Mouse (Mus musculus): ENCODE data around the gene Ndufv1. TPM values are rescaled to one million over a fixed set of nuclear protein-coding genes. Genes with fewer than 3 reads are reported as not detected.
"Not testable (repeated sequence)": the region's sequence is repeated elsewhere in the genome, so short reads cannot be mapped to it uniquely, and the experiment has no call there.

Gene Ndufv1
- total RNA-seq (2021) = 100 to 1,000 TPM; 365 to 434 TPM
- long read RNA-seq, experiment 1, transcript Ndufv1-201 (10 exons, 1,661 nt) = major isoform, 808 of 861 reads
- long read RNA-seq, experiment 1, partial matches to known transcripts = 21 of 861 reads
- long read RNA-seq, experiment 1, other reads (novel, unspliced or antisense) = 30 of 861 reads
- long read RNA-seq, experiment 2, transcript Ndufv1-209 (2 exons, 412 nt) = minor isoform, 6 of 874 reads
- long read RNA-seq, experiment 2, transcript Ndufv1-201 (10 exons, 1,661 nt) = major isoform, 817 of 874 reads
- long read RNA-seq, experiment 2, partial matches to known transcripts = 24 of 874 reads
- long read RNA-seq, experiment 2, other reads (novel, unspliced or antisense) = 26 of 874 reads

DNA sequence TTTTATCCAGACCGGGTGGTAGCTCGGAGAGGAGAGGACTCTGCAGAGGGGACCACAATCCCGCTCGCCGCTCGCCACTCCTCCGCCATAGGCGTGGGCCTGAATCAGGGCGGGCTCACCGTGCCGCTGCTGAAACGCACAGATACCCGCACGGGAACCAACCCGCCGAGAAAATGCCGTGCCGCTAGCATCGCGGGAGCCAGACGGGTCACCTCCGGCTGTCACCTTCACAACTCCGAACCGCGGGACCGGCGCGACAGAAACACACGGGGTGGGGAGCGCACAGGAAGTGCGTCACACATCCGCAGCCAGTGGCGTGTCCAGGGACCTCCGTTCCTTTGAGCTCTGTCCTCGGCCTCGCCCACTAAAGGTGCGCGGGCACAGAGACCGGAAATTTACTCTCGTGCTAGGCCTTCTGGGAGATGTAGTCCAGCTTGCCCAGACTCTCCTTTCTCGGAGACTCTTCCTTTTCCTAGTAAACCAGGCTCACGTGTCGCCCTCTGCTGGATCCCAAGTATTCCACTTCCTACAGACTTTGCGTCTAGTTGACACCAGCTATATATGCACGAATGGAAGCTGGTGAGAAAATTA, at the start of gene Ndufv1:
Ndufv1 (minus strand) TSS at position 375 of the 591 bp plus-strand sequence.
- intact Hi-C loops (cut with DNase I; ENCODE audit: low total_unique reads) = no loop called here

DNA sequence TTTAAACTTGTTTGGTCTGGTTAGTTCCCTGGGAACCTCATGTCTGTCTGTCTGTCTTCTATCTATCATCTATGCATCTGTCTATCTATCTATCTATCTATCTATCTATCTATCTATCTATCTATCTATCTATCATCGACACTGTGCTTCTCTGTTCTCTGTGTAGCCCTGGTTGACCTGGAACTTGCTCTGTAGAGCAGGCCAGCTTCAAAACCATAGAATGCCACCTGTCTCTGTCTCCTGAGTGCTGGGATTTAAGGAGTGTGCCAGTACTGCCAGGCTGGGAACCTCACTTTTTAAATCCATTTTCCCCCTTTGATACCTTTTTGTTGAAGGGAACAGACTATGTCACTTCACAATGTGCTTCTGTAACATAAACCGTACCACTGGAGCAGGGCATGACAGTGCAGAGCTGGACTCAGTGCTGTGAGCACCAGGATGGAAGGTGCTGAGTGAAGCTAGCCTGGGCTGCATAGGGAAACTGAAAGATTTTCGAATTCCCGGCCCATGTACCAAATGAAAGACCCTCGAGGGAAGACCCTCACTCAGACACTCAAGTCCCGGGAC, 48.4 kb upstream of the Ndufv1 start:
- intact Hi-C loops (cut with DNase I; ENCODE audit: low total_unique reads) = no loop called here
- DNase-seq = no peak

More for the DNA sequence above, at the start of gene Ndufv1:
- peak; percentile 95 for DNase-seq

DNA sequence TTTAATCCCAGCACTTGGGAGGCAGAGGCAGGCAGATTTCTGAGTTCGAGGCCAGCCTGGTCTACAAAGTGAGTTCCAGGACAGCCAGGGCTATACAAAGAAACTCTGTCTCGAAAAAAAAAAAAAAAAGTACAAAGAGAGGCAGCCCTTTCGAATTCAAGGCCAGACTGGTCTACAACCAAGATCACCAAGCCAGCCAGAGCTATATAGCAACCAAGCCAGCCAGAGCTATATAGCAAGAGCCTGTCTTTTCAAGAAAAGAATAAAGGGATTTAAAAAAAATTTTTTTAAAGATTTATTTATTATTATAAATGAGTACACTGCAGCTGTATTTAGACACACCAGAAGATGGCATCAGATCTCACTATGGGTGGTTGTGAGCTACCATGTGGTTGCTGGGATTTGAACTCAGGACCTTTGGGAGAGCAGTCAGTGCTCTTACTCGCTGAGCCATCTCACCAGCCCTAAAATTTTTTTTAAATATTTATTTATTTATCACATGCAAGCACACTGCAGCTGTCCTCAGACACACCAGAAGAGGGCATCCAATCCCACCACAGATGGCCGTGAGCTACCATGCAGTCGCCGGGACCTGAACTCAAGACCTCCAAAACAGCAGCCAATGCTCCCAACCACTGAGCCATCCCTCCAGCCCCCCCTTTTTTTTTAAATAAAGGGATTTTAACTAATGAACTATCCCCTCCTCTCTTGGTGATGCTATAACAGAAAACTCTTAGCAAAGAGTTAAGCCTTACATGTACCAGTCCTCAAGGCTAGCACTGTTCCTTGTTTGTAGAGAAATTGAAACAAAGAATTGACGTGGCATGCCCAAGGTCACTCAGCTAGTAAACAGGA, 47.7 kb upstream of the Ndufv1 start:
- intact Hi-C loops (cut with DNase I; ENCODE audit: low total_unique reads); DNase-seq: not testable (repeated sequence)

DNA sequence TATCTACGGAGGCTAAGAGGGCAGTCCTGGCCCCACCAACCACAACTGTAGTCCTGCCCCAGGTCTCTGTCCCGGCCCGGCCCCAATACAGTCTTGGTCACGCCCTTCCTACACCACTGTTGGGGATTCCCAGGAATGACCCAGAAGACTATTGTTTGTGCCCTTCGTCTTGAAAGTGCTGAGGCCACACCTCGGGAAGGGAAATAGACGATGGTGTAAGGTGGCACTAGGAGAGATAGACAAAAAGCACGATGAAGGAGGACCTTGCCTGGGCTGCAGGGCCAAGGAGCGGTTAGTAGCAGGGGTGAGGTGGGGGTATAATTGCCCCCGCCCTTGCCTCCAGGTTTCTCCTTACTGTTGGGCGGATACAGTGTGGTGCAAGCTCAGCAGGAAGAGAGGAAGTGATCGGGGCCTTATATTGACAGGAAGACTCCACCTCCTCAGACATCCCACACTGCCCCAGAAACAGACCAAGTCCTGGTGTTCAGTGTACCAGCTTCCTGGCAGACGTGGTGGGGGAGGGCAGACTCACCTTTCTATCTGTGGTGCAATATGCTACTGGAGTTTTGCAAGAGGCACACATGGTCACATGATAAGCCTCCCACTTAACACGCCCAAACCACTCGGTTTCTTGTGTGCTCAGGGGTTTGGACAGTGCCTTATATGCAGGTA, 46.6 kb upstream of the Ndufv1 start, which contains the start of gene Gstp3:
Gstp3 (minus strand) TSS at position 501 of the 672 bp plus-strand sequence.
- intact Hi-C loops (cut with DNase I; ENCODE audit: low total_unique reads) = no loop called here

DNA sequence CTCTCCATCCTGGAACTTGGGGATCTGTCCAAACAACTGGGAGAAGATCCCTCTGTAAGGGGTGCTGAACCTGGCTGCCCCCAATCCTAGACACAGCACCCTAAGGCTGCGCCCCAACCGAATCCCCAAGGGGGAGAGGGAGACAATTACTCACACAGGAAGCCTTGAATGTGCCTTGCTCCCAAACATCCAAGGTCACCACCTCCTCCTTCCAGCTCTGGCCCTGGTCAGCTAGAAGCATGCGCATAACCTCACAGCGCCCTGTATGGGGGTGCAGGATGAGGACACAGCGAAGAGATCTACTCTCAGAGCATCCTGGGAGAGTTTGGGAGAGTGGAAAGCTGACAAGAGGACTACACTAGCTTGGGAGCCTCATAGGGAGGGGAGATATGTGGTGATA, 46.0 kb upstream of the Ndufv1 start:
- intact Hi-C loops (cut with DNase I; ENCODE audit: low total_unique reads) = no loop called here
- no peak for DNase-seq

More for the DNA sequence above, 46.6 kb upstream of the Ndufv1 start, which contains the start of gene Gstp3:
- DNase-seq = no peak

DNA sequence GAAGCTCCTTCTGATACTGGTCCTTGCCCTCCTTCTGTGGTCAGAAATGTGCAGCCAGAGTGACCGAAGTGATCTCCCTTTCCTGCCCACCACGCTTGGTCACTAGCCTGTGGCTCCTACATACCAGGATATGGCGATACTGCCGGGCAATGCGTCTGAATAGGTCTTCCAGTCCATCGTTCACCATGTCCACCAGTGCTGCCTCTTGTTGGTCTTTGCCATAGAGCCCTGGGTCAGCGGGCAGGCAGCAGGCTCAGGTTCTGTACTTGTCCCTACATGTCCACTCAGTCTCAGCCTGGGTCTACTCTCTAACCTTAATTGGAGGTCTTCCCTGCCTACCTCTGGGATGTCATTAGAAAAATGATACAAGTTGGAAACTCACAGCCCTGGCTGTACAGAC, 45.4 kb upstream of the Ndufv1 start:
- intact Hi-C loops (cut with DNase I; ENCODE audit: low total_unique reads) = no loop called here
- no peak for DNase-seq

DNA sequence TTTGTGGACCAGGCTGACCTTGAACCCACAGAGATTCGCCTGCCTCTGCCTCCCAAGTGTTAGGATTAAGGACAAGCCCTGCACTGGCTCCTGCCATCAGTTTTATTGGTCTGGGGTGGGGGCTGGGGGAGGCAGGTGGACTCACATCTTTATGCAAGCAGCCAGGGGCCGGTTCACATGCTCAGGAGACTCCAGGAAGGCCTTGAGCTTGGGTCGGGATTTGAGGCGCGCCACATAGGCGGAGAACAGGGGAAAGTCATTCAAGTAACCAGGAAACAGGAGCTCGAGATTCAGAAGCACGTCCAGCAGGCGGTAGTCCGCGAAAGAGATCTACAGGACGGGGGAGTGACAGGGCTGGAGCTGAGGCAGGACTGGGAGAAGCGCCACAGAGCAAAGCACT, 44.8 kb upstream of the Ndufv1 start:
- DNase-seq = no peak
- intact Hi-C loops (cut with DNase I; ENCODE audit: low total_unique reads) = no loop called here

DNA sequence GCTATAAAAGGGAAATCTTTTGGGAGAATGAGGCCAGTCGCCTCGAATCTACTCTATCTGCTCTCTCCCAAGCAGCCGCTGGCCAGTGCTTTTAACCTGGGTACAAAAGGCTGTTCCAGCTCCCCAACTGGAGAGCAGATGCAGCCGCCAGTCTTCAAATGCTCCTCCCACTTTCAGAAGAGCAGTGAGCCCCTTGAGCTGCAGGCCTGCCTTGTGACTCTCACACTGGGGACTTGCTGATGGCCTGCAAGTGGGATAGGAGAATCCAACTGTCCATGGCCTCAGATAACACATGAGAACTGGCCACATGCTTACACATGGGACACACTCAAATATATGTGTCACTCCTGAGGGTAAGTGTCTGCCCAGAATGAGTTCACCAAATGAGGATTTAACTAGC, 44.1 kb upstream of the Ndufv1 start:
- intact Hi-C loops (cut with DNase I; ENCODE audit: low total_unique reads) = no loop called here
- no peak for DNase-seq

DNA sequence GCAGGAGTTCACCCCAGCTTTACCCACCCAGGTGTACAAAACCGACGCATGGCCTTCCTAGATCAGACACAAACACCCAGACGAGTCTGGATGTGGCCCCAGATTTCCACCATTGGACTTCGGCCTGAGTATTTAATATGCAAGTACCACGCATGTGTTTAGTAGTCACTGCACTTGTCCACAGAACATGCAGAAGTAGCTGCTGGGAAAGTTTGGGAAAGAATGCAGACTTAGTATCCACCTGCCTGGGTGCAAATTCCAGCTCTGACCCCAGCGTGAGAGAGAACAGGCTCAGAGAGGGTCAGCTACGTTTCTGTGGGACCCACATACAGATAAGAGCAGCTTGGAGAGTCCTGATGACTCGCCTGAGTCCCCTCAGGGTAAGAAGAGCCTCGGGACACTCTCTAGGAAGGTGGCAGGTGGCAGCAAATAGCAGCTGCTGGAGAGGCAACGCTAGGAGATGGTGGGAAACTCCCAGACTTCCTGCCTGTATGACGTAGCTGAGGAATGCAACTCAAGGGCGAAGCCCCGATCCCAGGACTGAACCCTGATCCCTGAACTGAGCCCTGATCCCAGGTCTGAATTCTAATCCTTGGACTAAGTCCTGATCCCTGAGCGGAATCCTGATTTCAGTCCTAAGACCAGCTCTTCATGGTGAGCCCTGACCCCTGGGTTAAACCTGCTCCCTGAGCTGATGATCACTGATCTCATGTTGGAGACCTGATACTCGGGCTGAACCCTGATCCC, 43.5 kb upstream of the Ndufv1 start:
- DNase-seq = no peak
- intact Hi-C loops (cut with DNase I; ENCODE audit: low total_unique reads) = no loop called here

DNA sequence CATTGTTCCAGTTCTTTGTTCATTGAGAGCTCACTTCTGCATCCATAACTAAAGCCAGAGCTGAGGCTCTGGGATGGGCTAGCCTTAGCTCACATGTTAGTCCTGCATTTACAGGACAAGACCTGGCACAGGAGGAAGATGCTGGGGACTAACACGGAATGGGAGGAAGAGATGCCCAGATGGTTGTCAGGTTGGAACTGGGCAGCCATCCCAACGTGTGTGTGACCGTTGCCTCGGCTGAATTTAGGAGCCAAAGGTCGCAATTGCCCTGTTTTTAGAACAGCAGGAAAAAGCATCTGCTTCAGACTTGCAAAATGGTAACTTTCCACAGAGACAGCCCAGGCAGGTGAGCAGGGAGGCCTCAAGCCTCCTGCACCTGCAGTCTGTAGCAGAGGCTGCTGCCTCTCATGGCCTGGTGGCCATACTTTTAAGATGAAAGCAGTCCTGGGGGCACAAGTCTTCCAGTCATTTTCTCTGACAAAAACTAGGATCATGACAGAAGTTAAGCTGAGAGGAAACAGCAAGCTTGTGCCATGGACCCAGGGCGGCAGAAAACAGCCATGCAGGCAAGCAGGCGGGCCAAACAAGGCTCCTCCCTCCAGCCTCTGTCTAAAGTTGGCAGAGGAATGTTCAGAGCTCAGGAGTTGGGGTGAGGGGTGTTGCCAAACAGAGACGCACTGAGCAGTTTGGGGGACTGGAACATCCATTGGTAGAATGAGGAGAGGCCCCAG, 42.8 kb upstream of the Ndufv1 start:
- DNase-seq = no peak
- intact Hi-C loops (cut with DNase I; ENCODE audit: low total_unique reads) = no loop called here

DNA sequence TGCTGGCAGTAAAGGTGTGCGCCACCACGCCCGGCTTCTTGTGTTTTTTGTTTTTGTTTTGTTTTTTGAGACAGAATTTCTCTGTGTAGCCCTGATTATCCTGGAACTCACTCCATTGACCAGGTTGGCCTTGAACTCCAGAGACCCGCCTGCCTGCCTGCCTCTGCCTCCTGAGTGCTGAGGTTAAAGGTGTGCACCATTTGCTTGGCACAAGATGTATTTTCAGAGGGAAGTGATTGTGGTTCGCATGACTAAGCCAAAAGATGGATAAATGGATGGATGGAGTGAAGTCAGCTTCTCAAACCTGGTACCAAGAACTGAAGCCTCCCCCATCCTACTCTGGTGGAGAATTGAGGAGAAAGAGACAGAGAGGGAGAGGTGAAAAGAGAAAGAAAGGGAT, 42.0 kb upstream of the Ndufv1 start:
- no peak for DNase-seq
- intact Hi-C loops (cut with DNase I; ENCODE audit: low total_unique reads) = no loop called here

DNA sequence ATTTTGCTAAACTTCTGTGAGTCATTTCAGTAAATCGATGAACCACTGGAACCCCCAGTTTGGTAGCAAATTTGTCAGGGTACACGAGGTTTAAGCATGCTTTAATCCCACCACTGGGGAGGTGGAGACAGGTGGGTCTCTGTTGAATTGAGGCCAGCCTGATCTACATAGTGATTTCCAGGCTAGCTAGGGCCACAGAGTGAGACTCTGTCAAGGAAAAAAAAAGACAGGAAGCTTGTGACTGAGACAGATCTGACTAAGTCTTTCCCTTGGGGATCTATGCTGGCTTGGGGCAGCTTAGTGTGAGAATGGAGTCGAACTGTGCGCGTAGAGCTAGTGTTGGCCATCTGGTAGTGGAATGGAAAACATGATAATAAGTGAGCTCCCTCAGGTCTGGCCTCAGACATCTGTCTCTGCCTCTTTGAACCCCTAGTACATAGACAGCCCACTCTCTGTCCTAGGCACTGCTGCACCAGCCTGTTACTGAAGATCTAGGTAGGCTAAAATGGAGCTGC, 40.0 kb upstream of the Ndufv1 start:
- DNase-seq = no peak
- intact Hi-C loops (cut with DNase I; ENCODE audit: low total_unique reads) = no loop called here

DNA sequence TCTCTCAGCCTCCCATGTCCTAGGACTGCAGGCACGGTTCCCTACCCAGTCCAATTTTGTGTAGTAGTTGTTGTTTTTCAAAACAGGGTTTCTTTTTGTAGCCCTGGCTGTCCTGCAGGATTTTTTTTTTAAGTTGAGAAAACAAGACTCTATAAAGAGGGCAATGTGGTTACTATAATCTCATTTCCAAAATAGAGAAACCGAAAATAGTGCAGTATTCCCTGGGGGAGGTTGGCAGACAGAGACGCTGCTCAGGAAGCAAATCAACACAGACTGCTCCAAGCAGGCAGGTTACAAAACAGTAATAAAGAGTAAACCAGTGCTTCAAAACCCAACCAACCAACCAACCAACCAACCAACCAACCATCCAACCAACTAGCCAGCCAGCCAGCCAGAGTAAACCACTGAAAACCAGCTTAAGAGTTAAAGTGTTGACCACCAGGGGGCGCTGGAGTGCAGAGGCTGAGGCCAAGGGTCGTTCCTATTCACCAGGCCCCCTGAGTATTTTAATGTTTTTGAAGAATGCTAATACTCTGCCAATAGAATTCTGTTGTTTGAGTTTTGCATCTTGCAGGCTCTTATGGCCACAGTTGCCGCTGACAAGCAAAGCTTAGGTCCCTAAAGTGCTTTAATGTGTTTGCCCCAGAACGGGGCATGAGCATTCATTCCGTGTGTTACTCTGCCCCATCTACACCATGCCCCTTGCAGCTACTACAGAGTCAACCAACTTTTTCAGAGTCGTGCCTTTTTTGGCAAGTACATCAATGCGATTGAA, 39.3 kb upstream of the Ndufv1 start:
- intact Hi-C loops (cut with DNase I; ENCODE audit: low total_unique reads) = no loop called here
- DNase-seq = peak; percentile 75

DNA sequence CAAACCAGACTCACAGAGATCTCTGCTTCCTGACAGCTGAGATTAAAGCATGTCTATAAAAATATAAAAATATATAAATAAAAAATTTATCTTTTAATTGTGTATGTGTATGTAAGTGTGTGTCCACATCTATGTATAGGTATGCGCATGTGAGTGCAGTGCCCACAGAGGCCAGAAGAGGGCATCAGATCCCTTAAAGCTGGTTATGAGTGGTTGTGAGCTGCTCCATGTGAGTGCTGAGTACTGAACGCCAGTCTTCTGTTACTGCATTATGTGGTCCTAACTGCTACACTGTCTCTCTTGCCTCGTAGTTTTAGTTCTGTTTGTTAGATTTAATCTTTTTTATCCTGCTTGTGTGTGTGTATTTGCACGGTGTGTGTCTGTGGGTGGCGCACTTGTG, 38.4 kb upstream of the Ndufv1 start:
- intact Hi-C loops (cut with DNase I; ENCODE audit: low total_unique reads) = no loop called here

DNA sequence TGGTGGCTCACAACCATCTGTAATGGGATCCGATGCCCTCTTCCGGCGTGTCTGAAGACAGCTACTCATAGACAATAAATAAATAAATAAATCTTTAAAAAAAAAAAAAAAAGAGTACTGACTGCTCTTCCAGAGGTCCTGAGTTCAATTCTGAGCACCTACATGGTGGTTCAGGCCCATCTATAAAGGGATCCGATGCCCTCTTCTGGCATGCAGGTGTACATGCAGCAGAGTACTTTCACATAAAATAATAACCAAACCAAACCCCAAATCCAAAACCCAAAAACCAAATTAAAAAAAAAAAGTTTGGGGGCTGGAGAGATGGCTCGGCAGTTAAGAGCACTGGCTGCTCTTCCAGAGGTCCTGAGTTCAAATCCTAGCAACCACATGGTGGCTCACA, 36.5 kb upstream of the Ndufv1 start:
- DNase-seq = not testable (repeated sequence)
- intact Hi-C loops (cut with DNase I; ENCODE audit: low total_unique reads) = loop anchor here (1.0 kb wide), 1 partner anchor 30 kb away; no protein-coding TSS in a partner anchor

More for the DNA sequence above, 38.4 kb upstream of the Ndufv1 start:
- no peak for DNase-seq

DNA sequence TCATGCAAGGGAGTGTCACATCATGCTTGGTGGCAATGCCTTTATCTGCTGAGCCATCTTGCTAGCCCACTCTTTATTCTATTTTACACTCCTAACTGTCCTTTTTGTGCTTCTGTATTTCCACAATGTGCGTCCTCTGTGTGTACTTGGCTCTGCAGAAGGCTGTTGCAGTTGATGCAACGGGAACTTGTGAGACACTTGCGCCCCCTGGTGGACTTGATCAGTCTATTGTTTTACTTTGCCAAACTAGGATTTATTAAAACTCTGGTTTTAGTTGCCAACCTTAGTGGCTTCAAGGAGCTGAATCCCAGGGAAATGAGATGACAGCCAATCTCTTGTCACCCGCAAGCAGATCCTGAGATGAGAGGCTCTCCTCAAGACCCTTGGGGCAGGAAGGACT, 35.3 kb upstream of the Ndufv1 start:
- DNase-seq = peak; percentile 83
- intact Hi-C loops (cut with DNase I; ENCODE audit: low total_unique reads) = no loop called here

DNA sequence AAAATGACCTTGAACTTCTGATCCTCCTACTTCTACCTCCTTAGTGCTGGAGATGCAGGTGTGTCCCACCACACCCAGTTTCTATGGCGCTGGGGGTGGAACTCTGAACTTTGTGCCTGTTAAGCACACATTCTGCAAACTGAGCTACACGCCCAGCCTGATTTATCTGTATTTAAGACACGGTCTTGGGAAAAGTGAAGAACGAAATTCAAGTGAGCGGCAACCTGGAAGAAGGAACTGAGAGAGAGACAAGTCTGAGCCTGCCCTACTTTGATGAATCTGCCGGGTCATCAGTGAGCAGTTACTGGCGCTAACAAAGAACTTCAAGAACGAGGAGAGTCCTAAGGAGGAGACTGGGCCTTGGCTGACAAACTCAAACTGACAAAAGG, 34.3 kb upstream of the Ndufv1 start:
- no peak for DNase-seq
- intact Hi-C loops (cut with DNase I; ENCODE audit: low total_unique reads) = no loop called here

Data from gastrocnemius, postnatal 14 days (tissue).